Mouse (Mus musculus): ENCODE measurements around the gene Creb3l1.

DNA sequence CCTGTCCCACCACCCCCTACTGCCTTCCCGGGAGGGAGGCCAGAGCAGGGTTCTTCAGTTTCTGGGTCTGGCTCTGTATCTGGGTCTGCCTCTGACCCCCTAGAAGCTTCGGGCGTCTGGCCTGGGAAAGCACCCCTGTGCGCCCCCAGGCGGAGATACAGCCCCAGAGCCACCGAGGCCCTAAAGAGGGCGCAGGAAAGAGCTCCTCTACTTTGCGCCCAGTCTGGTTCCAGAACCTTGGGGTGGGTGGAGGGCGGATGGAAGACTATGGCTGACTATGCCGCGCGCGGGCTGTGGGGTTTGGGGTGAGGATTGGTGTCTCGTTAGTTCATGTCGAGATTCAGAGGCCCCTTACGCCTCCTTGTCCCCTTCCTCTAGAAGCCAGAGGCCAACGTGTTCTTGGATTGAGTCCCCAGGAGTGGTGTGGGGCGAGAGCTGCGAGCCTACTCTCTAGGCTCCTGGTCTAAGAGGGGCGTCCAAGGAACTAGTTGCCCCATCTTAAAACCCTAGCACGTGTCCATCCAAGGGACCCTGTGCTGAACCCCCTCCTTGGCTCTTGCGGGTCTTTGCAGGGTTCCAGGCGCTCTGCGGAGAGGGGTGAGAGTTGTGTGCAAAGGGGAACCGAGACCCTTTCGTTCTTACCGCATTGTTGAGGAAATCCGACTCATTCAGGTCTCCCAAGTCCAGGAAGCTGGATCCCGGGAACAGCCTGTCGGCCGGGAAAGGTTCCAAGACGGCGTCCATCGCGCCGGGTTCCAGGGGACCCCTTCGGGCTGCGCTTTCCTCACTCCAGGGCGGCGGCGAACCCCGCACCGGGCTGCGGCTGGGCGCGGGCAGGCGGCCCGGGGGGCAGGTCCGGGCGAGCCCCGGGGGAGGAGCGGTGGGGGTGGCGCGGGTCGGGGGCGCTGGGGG, 684 bp downstream of the Creb3l1 start:
- peak; percentile 57 for TF ChIP-seq CTCF (IDR thresholded peaks at IDR 0.05; ENCODE audit: low read depth)
- no peak for TF ChIP-seq EP300 (IDR thresholded peaks at IDR 0.05; ENCODE audit: low read depth)

Measured in liver, postnatal 0 days (tissue).